Mouse (Mus musculus) gastrocnemius, postnatal 10 days (tissue): ENCODE measurements at regions not wholly inside any gene's neighbourhood (a gene's known extent, or its start where the extent isn't known, plus 50 kb on each side); places are given as distances from the start of the nearest gene placed in this dataset.
"Not testable (repeated sequence)": the region's sequence is repeated elsewhere in the genome, so short reads cannot be mapped to it uniquely, and the experiment has no call there.

ENCODE experiments used
- DNase-seq: peaks from one replicate; pipeline ENCODE4 v3.0.0; 2021; ENCODE audit warnings: mixed read lengths

GRCm38 (mm10) chr2:63706643-63707042 is 391.2 kb downstream of the Fign start:
- DNase-seq = no peak

GRCm38 (mm10) chr2:63706183-63706582 is 391.7 kb downstream of the Fign start:
- DNase-seq = no peak

DNA sequence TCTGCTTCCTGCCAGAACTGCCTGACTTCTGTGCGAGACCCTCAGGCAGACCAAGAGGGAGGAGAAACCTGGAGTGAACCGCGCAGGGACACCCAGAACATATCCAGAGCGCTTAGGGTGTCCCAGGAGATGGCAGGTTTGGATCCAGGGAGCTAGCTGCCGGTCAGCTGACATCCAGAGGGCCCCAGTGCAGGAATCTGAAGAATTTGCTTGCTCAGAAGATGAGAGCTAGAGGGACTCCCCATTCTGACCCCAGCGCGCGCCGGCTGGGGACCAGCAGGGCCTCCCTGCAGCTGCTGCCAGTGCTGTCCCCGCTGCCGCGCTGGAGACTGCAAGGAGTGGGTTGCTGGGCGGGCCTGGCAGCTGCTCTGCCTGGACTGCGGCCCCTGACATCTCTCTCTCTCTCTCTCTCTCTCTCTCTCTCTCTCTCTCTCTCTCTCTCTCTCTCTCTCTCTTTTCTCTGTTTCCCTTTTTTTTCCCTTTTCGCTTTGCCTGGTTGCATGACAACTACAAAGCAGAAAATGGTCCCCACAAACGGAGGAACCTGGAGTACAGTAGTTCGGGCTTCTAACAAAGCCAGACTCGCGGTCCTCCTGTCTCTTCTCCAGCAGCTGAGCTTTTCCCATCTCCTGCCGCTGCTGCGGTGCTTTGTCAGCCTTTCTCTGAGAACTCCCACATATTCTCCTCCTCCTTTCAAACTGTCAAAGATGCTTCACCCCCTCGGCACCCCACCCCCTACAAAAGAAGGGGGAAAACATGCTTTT is 395.3 kb downstream of the Fign start:
- peak; percentile 53 for DNase-seq

DNA sequence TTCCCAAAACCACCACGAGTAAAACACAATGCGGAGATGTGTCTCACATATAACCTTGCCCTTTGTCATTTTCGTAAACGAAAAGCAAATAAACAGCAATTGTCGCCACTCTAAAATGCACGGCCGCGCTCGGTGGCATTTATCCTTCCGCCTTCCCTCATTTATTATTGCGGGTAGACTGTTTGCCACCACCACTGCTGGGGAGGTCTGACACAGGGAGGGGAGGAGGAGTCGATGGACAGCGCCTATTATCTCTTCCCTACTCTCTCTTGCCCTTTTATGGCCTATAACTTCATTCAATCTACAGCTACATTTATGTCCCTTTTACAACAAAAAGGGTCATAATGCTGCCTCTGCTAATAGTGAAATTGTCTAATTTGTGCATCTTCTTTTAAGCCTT is 396.0 kb downstream of the Fign start:
- DNase-seq = no peak

DNA sequence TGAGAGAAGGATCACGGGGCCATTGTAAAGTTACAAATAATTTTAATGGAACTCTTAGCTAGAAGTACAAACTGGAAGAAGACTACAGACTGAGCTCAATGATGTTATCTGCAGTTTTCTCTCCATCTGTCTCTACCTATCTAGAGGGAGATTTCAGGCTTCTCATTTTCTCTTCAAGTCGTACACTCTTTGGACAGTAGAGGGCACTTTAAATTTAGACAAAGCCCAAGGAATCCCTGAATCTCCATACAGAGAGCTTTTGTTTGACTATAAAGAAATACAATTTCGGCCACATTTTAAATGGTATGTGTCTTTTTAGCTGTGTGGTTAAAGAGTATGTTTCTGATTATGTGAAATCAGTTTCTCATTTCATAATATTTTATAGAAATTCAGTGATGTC is 397.6 kb downstream of the Fign start:
- DNase-seq = no peak

GRCm38 (mm10) chr2:63669700-63670099 is 428.1 kb downstream of the Fign start:
- no peak for DNase-seq

- no peak for DNase-seq
Measured at GRCm38 (mm10) chr2:63668784-63669183, 429.1 kb downstream of the Fign start.

DNA sequence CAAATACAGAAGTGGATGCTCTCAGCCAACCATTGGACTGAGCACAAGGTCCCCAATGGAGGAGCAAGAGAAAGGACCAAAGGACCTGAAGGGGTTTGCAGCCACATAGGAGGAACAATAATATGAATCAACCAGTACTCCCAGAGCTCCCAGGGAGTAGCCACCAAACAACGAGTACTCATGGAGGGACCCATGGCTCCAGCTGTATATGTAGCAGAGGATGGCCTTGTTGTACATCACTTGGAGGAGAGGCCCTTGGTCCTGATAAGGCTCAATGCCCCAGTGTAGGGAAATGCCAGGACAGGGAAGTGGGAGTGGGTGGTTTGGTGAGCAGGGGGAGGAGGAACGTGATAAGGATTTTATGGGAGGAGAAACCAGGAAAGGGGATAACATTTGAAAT is 437.9 kb downstream of the Fign start:
- not testable (repeated sequence) for DNase-seq
